Mouse (Mus musculus): Measurements from ENCODE around the gene Sfxn3.

- TF ChIP-seq MAX (IDR thresholded peaks at IDR 0.05) (no peak), CTCF (IDR thresholded peaks at IDR 0.05; ENCODE audit: control insufficient read depth, insufficient read depth, insufficient read length) (no peak), MYOG (IDR thresholded peaks at IDR 0.05; ENCODE audit: control insufficient read depth, extremely low read depth, insufficient read length) (no peak), MYOD1 (IDR thresholded peaks at IDR 0.05; ENCODE audit: control insufficient read depth, insufficient read length, low read depth) (no peak)
Observed at GRCm38 (mm10) chr19:45075323-45076035, 28.2 kb downstream of the Sfxn3 start.
